Mouse (Mus musculus): ENCODE results near the gene Ccdc180. TPM values are rescaled to one million over a fixed set of nuclear protein-coding genes. Genes with fewer than 3 reads are reported as not detected.

The Ccdc180 gene
- total and polyA plus RNA-seq, 3 experiments: 0.20 TPM; not detected in 2

- H3K4me1 ChIP-seq (ENCODE audit: control insufficient read depth, insufficient read depth, low read length): no peaks in the 10 kb centered on the region
- WGBS: 39% methylated on average over 7 of the region's 7 CpGs
- no peak overlapping the region for H3K27ac ChIP-seq
- H3K36me3 ChIP-seq (ENCODE audit: control insufficient read depth, insufficient read depth, low read length): no peaks in the 10 kb centered on the region
- no peaks in the 10 kb centered on the region for H3K79me2 ChIP-seq (replicated peaks; ENCODE audit: control insufficient read depth, insufficient read depth, low read length)
- no peaks in the 10 kb centered on the region for H3K27me3 ChIP-seq (ENCODE audit: control insufficient read depth, insufficient read depth, low read length)
- DNase-seq: no peak
- TF ChIP-seq POLR2A (IDR thresholded peaks at IDR 0.05; ENCODE audit: insufficient read depth, low read depth, low read length) (no peak), EP300 (IDR thresholded peaks at IDR 0.05; ENCODE audit: insufficient read depth, low read depth, low read length) (no peak), CTCF (IDR thresholded peaks at IDR 0.05) (no peak)
- H3K4me3 ChIP-seq: no peak overlapping the region
- H3K9ac ChIP-seq (ENCODE audit: low read depth, low read length): no peak overlapping the region
- intact Hi-C loops (cut with DNase I): no loop called here
Observed at GRCm38 (mm10) chr4:45917091-45917490, 27.0 kb downstream of the Ccdc180 start.

- Histone ChIP-seq H3K27ac (no peak overlapping the region), H3K4me1 (ENCODE audit: control insufficient read depth, insufficient read depth, low read length) (no peaks in the 10 kb centered on the region), H3K4me3 (no peak overlapping the region), H3K36me3 (ENCODE audit: control insufficient read depth, insufficient read depth, low read length) (no peaks in the 10 kb centered on the region), H3K27me3 (ENCODE audit: control insufficient read depth, insufficient read depth, low read length) (no peaks in the 10 kb centered on the region), H3K9ac (ENCODE audit: low read depth, low read length) (no peak overlapping the region), H3K79me2 (replicated peaks; ENCODE audit: control insufficient read depth, insufficient read depth, low read length) (no peaks in the 10 kb centered on the region)
- WGBS: 85% methylated on average over 10 of the region's 10 CpGs
- no peak for DNase-seq
- intact Hi-C loops (cut with DNase I): no loop called here
- no peak for TF ChIP-seq EP300 (IDR thresholded peaks at IDR 0.05; ENCODE audit: insufficient read depth, low read depth, low read length)
- TF ChIP-seq POLR2A (IDR thresholded peaks at IDR 0.05; ENCODE audit: insufficient read depth, low read depth, low read length): no peak
- TF ChIP-seq CTCF (IDR thresholded peaks at IDR 0.05): no peak
Observed at GRCm38 (mm10) chr4:45921663-45922435, 31.7 kb downstream of the Ccdc180 start.

DNA sequence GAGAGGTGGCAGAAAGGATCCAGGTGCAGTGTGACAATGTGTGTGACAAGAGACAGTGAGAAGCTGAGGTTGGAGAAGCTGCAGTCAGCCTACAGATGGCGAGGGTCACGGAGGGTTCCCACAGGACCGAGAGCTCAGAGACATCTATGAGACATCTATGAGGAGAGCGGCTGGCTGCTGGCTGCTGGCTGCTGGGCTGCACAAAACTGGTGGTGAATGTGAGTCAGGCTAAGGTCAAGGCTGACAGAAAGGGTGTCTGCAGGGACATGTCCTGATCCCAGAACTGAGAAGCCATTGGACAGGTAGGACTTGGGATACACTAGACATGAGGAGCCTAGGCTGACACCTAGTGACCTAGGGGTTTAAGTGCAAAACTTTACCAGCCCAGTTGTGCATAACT lies 33.9 kb downstream of the Ccdc180 start:
- 81% methylated on average over 4 of the region's 4 CpGs for WGBS
- H3K27ac ChIP-seq: no peak overlapping the region
- intact Hi-C loops (cut with DNase I): no loop called here

GRCm38 (mm10) chr4:45928561-45928960 lies 38.5 kb downstream of the Ccdc180 start:
- no peak for DNase-seq
- H3K79me2 ChIP-seq (replicated peaks; ENCODE audit: control insufficient read depth, insufficient read depth, low read length): no peaks in the 10 kb centered on the region
- no peak overlapping the region for H3K9ac ChIP-seq (ENCODE audit: low read depth, low read length)
- no peak overlapping the region for H3K27ac ChIP-seq
- intact Hi-C loops (cut with DNase I): no loop called here
- TF ChIP-seq CTCF (IDR thresholded peaks at IDR 0.05) (no peak), POLR2A (IDR thresholded peaks at IDR 0.05; ENCODE audit: insufficient read depth, low read depth, low read length) (no peak), EP300 (IDR thresholded peaks at IDR 0.05; ENCODE audit: insufficient read depth, low read depth, low read length) (no peak)
- WGBS: 74% methylated on average over 4 of the region's 4 CpGs
- no peak overlapping the region for H3K4me3 ChIP-seq
- H3K4me1 ChIP-seq (ENCODE audit: control insufficient read depth, insufficient read depth, low read length): no peaks in the 10 kb centered on the region
- no peaks in the 10 kb centered on the region for H3K36me3 ChIP-seq (ENCODE audit: control insufficient read depth, insufficient read depth, low read length)
- H3K27me3 ChIP-seq (ENCODE audit: control insufficient read depth, insufficient read depth, low read length): no peaks in the 10 kb centered on the region

More for the DNA sequence above, 33.9 kb downstream of the Ccdc180 start:
- Histone ChIP-seq H3K4me1 (ENCODE audit: control insufficient read depth, insufficient read depth, low read length) (no peaks in the 10 kb centered on the region), H3K9ac (ENCODE audit: low read depth, low read length) (no peak overlapping the region), H3K36me3 (ENCODE audit: control insufficient read depth, insufficient read depth, low read length) (no peaks in the 10 kb centered on the region), H3K27me3 (ENCODE audit: control insufficient read depth, insufficient read depth, low read length) (no peaks in the 10 kb centered on the region), H3K4me3 (no peak overlapping the region), H3K79me2 (replicated peaks; ENCODE audit: control insufficient read depth, insufficient read depth, low read length) (no peaks in the 10 kb centered on the region)
- no peak for DNase-seq
- TF ChIP-seq CTCF (IDR thresholded peaks at IDR 0.05): no peak
- TF ChIP-seq EP300 (IDR thresholded peaks at IDR 0.05; ENCODE audit: insufficient read depth, low read depth, low read length): no peak
- TF ChIP-seq POLR2A (IDR thresholded peaks at IDR 0.05; ENCODE audit: insufficient read depth, low read depth, low read length): no peak

DNA sequence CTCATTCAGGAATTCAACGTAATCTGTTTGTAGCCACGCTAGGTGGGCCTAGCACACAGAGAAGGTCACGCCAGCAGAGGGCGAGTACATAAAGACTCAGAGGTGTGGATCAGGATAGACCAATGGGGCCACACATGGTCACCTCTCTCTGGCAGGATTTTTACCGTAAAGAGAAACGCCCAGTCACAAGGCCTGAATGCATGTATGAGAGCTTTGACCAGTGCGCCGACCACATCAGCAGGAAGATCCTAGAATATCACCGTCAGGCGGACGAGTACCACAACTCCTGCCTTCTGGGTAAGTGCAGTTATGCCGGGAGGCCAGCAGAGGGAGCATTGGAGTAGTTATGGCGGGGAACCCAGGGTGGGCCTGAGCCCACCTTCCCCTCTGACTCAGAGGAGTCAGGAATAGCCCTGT lies 51.5 kb downstream of the Ccdc180 start:
- Histone ChIP-seq H3K36me3 (ENCODE audit: control insufficient read depth, insufficient read depth, low read length) (no peaks in the 10 kb centered on the region), H3K27ac (no peak overlapping the region), H3K27me3 (ENCODE audit: control insufficient read depth, insufficient read depth, low read length) (no peaks in the 10 kb centered on the region), H3K9ac (ENCODE audit: low read depth, low read length) (no peak overlapping the region), H3K4me1 (ENCODE audit: control insufficient read depth, insufficient read depth, low read length) (no peaks in the 10 kb centered on the region), H3K79me2 (replicated peaks; ENCODE audit: control insufficient read depth, insufficient read depth, low read length) (no peaks in the 10 kb centered on the region), H3K4me3 (no peak overlapping the region)
- WGBS: 17% methylated on average over 13 of the region's 13 CpGs
- peak; percentile 39 to 67 for DNase-seq
- intact Hi-C loops (cut with DNase I): loop anchor here (1.0 to 5.0 kb wide), 3 partner anchors 66 to 185 kb away; no protein-coding TSS in a partner anchor
- TF ChIP-seq POLR2A (IDR thresholded peaks at IDR 0.05; ENCODE audit: insufficient read depth, low read depth, low read length): no peak
- peak; percentile 90 for TF ChIP-seq CTCF (IDR thresholded peaks at IDR 0.05)
- no peak for TF ChIP-seq EP300 (IDR thresholded peaks at IDR 0.05; ENCODE audit: insufficient read depth, low read depth, low read length)

DNA sequence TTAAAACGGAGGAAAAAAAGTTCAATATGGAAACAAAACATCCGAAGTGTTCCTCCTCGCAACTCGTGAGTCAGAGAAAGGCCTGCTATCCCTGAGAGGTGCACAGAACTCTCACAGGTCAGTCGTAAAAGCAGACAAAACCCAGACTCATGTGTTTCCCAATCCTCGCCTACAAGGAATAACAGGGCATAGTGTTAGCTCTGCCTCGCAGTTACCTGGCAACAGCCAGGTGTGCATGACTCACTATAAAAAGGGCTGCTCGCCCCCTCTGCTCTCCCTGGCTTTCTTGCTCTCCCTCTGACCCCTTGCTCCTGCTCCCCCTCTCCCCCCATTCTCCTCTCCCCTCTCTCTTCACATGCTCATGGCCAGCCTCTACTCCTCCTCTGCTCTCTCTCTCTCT lies 57.6 kb downstream of the Ccdc180 start:
- Histone ChIP-seq H3K79me2 (replicated peaks; ENCODE audit: control insufficient read depth, insufficient read depth, low read length) (no peaks in the 10 kb centered on the region), H3K36me3 (ENCODE audit: control insufficient read depth, insufficient read depth, low read length) (no peaks in the 10 kb centered on the region), H3K27ac (no peak overlapping the region), H3K27me3 (ENCODE audit: control insufficient read depth, insufficient read depth, low read length) (no peaks in the 10 kb centered on the region), H3K4me3 (no peak overlapping the region), H3K9ac (ENCODE audit: low read depth, low read length) (no peak overlapping the region), H3K4me1 (ENCODE audit: control insufficient read depth, insufficient read depth, low read length) (peaks cover 5% of the 10 kb centered on the region)
- WGBS: 91% methylated on average over 8 of the region's 8 CpGs
- intact Hi-C loops (cut with DNase I): no loop called here
- DNase-seq: no peak
- TF ChIP-seq EP300 (IDR thresholded peaks at IDR 0.05; ENCODE audit: insufficient read depth, low read depth, low read length) (no peak), CTCF (IDR thresholded peaks at IDR 0.05) (no peak), POLR2A (IDR thresholded peaks at IDR 0.05; ENCODE audit: insufficient read depth, low read depth, low read length) (no peak)
